ENCODE assay signal across 8 mouse cellular contexts in the genomic region with DNA sequence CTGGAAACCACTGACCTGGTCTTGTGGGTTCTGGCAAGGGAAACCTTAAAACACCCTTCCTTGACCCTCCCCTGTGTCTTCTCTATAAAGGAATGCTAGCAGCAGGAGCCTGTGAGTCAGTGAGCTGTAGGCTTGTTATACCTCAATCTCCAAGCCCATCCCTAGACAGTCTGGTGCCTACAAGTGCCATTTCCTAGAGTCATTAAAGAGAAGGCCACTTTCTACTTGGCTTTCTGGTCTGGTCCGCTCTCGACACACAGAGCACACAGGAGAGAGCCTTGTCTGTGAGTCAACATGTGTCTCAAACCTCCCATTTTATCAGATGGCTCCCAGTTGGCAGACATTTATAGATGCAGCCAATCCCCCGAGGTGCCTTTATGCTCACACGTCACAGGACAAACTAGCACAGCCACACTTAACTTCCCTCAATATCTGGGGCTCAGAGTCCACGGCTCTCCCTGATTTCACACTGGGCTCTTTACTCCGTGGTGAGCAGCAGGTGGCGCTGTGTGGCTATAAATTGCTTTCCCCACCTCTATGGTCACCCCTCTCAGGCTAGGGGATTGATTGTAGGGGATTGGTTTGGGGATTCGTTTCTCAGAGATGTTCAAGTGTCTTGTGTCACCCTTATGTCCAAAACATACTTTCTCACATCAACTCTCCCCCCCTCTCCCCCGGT. TPM values are rescaled to one million over a fixed set of nuclear protein-coding genes. Genes with fewer than 3 reads are reported as not detected.
DNase-seq lines count a peak whose midpoint lies in the region; ATAC-seq and TF ChIP-seq lines count a peak whose summit lies in the region.

No protein-coding gene starts in this region.

- H3K36me3 ChIP-seq in heart, postnatal 0 days (replicated peaks; ENCODE audit: control insufficient read depth, insufficient read depth, low read length): no peaks in the 10 kb centered on the region
- H3K36me3 ChIP-seq in heart, embryonic 12.5 days: no peaks in the 10 kb centered on the region
- H3K36me3 ChIP-seq in forebrain, embryonic 15.5 days: no peaks in the 10 kb centered on the region
- no peaks in the 10 kb centered on the region for H3K36me3 ChIP-seq in intestine, postnatal 0 days (ENCODE audit: control insufficient read depth, insufficient read depth)
- H3K36me3 ChIP-seq in limb, embryonic 14.5 days (ENCODE audit: control insufficient read depth, insufficient read depth, low read length): no peaks in the 10 kb centered on the region
- H3K36me3 ChIP-seq in midbrain, postnatal 0 days (ENCODE audit: insufficient read depth, low read length): no peaks in the 10 kb centered on the region
- no peaks in the 10 kb centered on the region for H3K36me3 ChIP-seq in stomach, embryonic 15.5 days

- TF ChIP-seq POLR2A in bone marrow macrophage, adult 2 months (IDR thresholded peaks at IDR 0.05; ENCODE audit: borderline replicate concordance, low read depth, low read length): no peak
- no peak for TF ChIP-seq POLR2A in limb, embryonic 14.5 days (IDR thresholded peaks at IDR 0.05; ENCODE audit: borderline replicate concordance, extremely low read depth, insufficient read depth, insufficient read length)

- TF ChIP-seq EP300 in heart, postnatal 0 days (IDR thresholded peaks at IDR 0.05; ENCODE audit: low read depth): no peak

- TF ChIP-seq CTCF in heart, postnatal 0 days (IDR thresholded peaks at IDR 0.05; ENCODE audit: low read depth): peak; percentile 79
- TF ChIP-seq CTCF in bone marrow macrophage, adult 2 months (IDR thresholded peaks at IDR 0.05; ENCODE audit: low read depth, low read length): peak; percentile 79
- TF ChIP-seq CTCF in intestine, postnatal 0 days (IDR thresholded peaks at IDR 0.05; ENCODE audit: low read depth): peak; percentile 92
- TF ChIP-seq CTCF in midbrain, postnatal 0 days (IDR thresholded peaks at IDR 0.05): peak; percentile 86

- peak; percentile 29 for DNase-seq in heart, postnatal 0 days (ENCODE audit: low spot score)
- DNase-seq in limb, embryonic 14.5 days (ENCODE audit: low spot score): peak; percentile 70
- DNase-seq in midbrain, postnatal 0 days (ENCODE audit: low spot score): peak; percentile 72

- H3K4me3 ChIP-seq in heart, postnatal 0 days (ENCODE audit: low read depth, low read length): no peak overlapping the region
- no peak overlapping the region for H3K4me3 ChIP-seq in heart, embryonic 12.5 days
- no peak overlapping the region for H3K4me3 ChIP-seq in bone marrow macrophage, adult 2 months (ENCODE audit: insufficient read depth, low read length)
- no peak overlapping the region for H3K4me3 ChIP-seq in forebrain, embryonic 15.5 days
- no peak overlapping the region for H3K4me3 ChIP-seq in intestine, postnatal 0 days (ENCODE audit: low read depth, low read length)
- H3K4me3 ChIP-seq in limb, embryonic 14.5 days (replicated peaks; ENCODE audit: low read length): no peak overlapping the region
- no peak overlapping the region for H3K4me3 ChIP-seq in midbrain, postnatal 0 days (ENCODE audit: low read depth, low read length)
- no peak overlapping the region for H3K4me3 ChIP-seq in stomach, embryonic 15.5 days (replicated peaks)

- no peak overlapping the region for H3K9ac ChIP-seq in heart, postnatal 0 days (replicated peaks; ENCODE audit: low read depth, low read length)
- no peak overlapping the region for H3K9ac ChIP-seq in heart, embryonic 12.5 days
- no peak overlapping the region for H3K9ac ChIP-seq in forebrain, embryonic 15.5 days (replicated peaks)
- H3K9ac ChIP-seq in intestine, postnatal 0 days (ENCODE audit: low read depth, low read length): no peak overlapping the region
- no peak overlapping the region for H3K9ac ChIP-seq in limb, embryonic 14.5 days (ENCODE audit: low read depth, low read length, severe bottlenecking)
- no peak overlapping the region for H3K9ac ChIP-seq in midbrain, postnatal 0 days (replicated peaks; ENCODE audit: low read length, poor library complexity, severe bottlenecking)
- no peak overlapping the region for H3K9ac ChIP-seq in stomach, embryonic 15.5 days

- no peak overlapping the region for H3K27ac ChIP-seq in heart, postnatal 0 days (ENCODE audit: low read depth)
- no peak overlapping the region for H3K27ac ChIP-seq in heart, embryonic 12.5 days (ENCODE audit: poor library complexity, severe bottlenecking)
- no peak overlapping the region for H3K27ac ChIP-seq in bone marrow macrophage, adult 2 months (ENCODE audit: insufficient read depth, low read depth, low read length)
- no peak overlapping the region for H3K27ac ChIP-seq in forebrain, embryonic 15.5 days (replicated peaks)
- H3K27ac ChIP-seq in intestine, postnatal 0 days (ENCODE audit: low read depth, low read length): peak overlapping the region; percentile 17; the same call in 1 of the 2 replicates
- no peak overlapping the region for H3K27ac ChIP-seq in limb, embryonic 14.5 days (replicated peaks; ENCODE audit: low read depth, low read length)
- no peak overlapping the region for H3K27ac ChIP-seq in midbrain, postnatal 0 days (ENCODE audit: low read depth, low read length)
- no peak overlapping the region for H3K27ac ChIP-seq in stomach, embryonic 15.5 days

- no peak overlapping the region for H3K4me2 ChIP-seq in heart, postnatal 0 days (ENCODE audit: low read depth, low read length)
- H3K4me2 ChIP-seq in heart, embryonic 12.5 days: no peak overlapping the region
- no peak overlapping the region for H3K4me2 ChIP-seq in forebrain, embryonic 15.5 days (replicated peaks)
- no peak overlapping the region for H3K4me2 ChIP-seq in intestine, postnatal 0 days (replicated peaks; ENCODE audit: low read depth)
- H3K4me2 ChIP-seq in limb, embryonic 14.5 days (replicated peaks; ENCODE audit: low read depth, low read length, severe bottlenecking): no peak overlapping the region
- no peak overlapping the region for H3K4me2 ChIP-seq in midbrain, postnatal 0 days (ENCODE audit: low read depth, low read length, poor library complexity, severe bottlenecking)
- H3K4me2 ChIP-seq in stomach, embryonic 15.5 days: no peak overlapping the region

- 23% methylated on average over 9 of the region's 9 CpGs for WGBS in heart, postnatal 0 days
- WGBS in heart, embryonic 12.5 days: 27% methylated on average over 9 of the region's 9 CpGs
- 26% methylated on average over 9 of the region's 9 CpGs for WGBS in forebrain, embryonic 15.5 days
- WGBS in intestine, postnatal 0 days: 15% methylated on average over 9 of the region's 9 CpGs
- WGBS in limb, embryonic 14.5 days: 23% methylated on average over 9 of the region's 9 CpGs
- 28% methylated on average over 9 of the region's 9 CpGs for WGBS in midbrain, postnatal 0 days
- WGBS in stomach, embryonic 15.5 days: 22% methylated on average over 9 of the region's 9 CpGs

- no peaks in the 10 kb centered on the region for H3K9me3 ChIP-seq in heart, postnatal 0 days (replicated peaks; ENCODE audit: control insufficient read depth, low read length)
- no peaks in the 10 kb centered on the region for H3K9me3 ChIP-seq in heart, embryonic 12.5 days (replicated peaks)
- H3K9me3 ChIP-seq in forebrain, embryonic 15.5 days: no peaks in the 10 kb centered on the region
- H3K9me3 ChIP-seq in intestine, postnatal 0 days (ENCODE audit: control insufficient read depth): no peaks in the 10 kb centered on the region
- H3K9me3 ChIP-seq in limb, embryonic 14.5 days (ENCODE audit: control insufficient read depth, low read length): no peaks in the 10 kb centered on the region
- H3K9me3 ChIP-seq in midbrain, postnatal 0 days (ENCODE audit: low read length): no peaks in the 10 kb centered on the region
- H3K9me3 ChIP-seq in stomach, embryonic 15.5 days: no peaks in the 10 kb centered on the region

- no peaks in the 10 kb centered on the region for H3K4me1 ChIP-seq in heart, postnatal 0 days (ENCODE audit: control insufficient read depth, insufficient read depth)
- peaks cover 4% of the 10 kb centered on the region; the same call in 1 of the 2 replicates for H3K4me1 ChIP-seq in heart, embryonic 12.5 days (replicated peaks)
- no peaks in the 10 kb centered on the region for H3K4me1 ChIP-seq in bone marrow macrophage, adult 2 months (ENCODE audit: control insufficient read depth, insufficient read depth, low read length)
- no peaks in the 10 kb centered on the region for H3K4me1 ChIP-seq in forebrain, embryonic 15.5 days
- no peaks in the 10 kb centered on the region for H3K4me1 ChIP-seq in intestine, postnatal 0 days (replicated peaks; ENCODE audit: control insufficient read depth, insufficient read depth, low read length)
- H3K4me1 ChIP-seq in limb, embryonic 14.5 days (ENCODE audit: control insufficient read depth, insufficient read depth, low read length): no peaks in the 10 kb centered on the region
- no peaks in the 10 kb centered on the region for H3K4me1 ChIP-seq in midbrain, postnatal 0 days (ENCODE audit: insufficient read depth, low read length)
- H3K4me1 ChIP-seq in stomach, embryonic 15.5 days: peaks cover 7% of the 10 kb centered on the region

- ATAC-seq in heart, postnatal 0 days (ENCODE audit: insufficient read depth, low read depth): no peak; the same call in 1 of the 2 replicates
- no peak for ATAC-seq in heart, embryonic 12.5 days (ENCODE audit: insufficient number of reproducible peaks, low FRiP score)
- ATAC-seq in forebrain, embryonic 15.5 days (replicated peaks): peak; percentile 53; the same call in 1 of the 2 replicates
- peak; percentile 90 for ATAC-seq in intestine, postnatal 0 days
- ATAC-seq in limb, embryonic 14.5 days (ENCODE audit: low FRiP score, low read depth): peak; percentile 74; the same call in 1 of the 2 replicates
- peak; percentile 52; the same call in 1 of the 2 replicates for ATAC-seq in midbrain, postnatal 0 days (ENCODE audit: low FRiP score)
- ATAC-seq in stomach, embryonic 15.5 days (ENCODE audit: insufficient read depth, low FRiP score, low read depth): peak; percentile 44

- peaks cover 5% of the 10 kb centered on the region; the same call in 1 of the 2 replicates for H3K27me3 ChIP-seq in heart, postnatal 0 days (ENCODE audit: control insufficient read depth, insufficient read depth, low read length)
- H3K27me3 ChIP-seq in heart, embryonic 12.5 days (replicated peaks): peaks cover 7% of the 10 kb centered on the region; the same call in 1 of the 2 replicates
- H3K27me3 ChIP-seq in forebrain, embryonic 15.5 days: peaks cover 9% of the 10 kb centered on the region
- no peaks in the 10 kb centered on the region for H3K27me3 ChIP-seq in intestine, postnatal 0 days (replicated peaks; ENCODE audit: control insufficient read depth, insufficient read depth, low read length)
- H3K27me3 ChIP-seq in limb, embryonic 14.5 days (ENCODE audit: control insufficient read depth, insufficient read depth, low read length): no peaks in the 10 kb centered on the region
- H3K27me3 ChIP-seq in midbrain, postnatal 0 days (ENCODE audit: insufficient read depth, low read length): no peaks in the 10 kb centered on the region
- H3K27me3 ChIP-seq in stomach, embryonic 15.5 days (replicated peaks): 0 out of 2 replicates have a peak, but pooled peaks cover 3% of the 10 kb centered on the region

RNA-seq across cellular contexts. Expression of gene Gtf3a, which starts 34.2 kb away (rescaled TPM):
- 41.8 and 52.4 TPM in 2 replicates for total RNA-seq in heart, postnatal 0 days (2014; rRNA removed; ENCODE audit: low replicate concordance)
- polyA plus RNA-seq in heart, postnatal 0 days (2015; fragmentation: Nextera tagmentation; extraction: Ambion mirVana): 57.4 and 57.6 TPM in 2 replicates
- 82.3 and 85.5 TPM in 2 replicates for polyA plus RNA-seq in heart, embryonic 12.5 days (2016; fragmentation: Nextera tagmentation; extraction: Ambion mirVana)
- 37.0 and 40.8 TPM in 2 replicates for polyA plus RNA-seq in bone marrow macrophage, adult 2 months (2012; ENCODE audit: insufficient read depth, insufficient read length, missing spikeins)
- 123 and 124 TPM in 2 replicates for polyA plus RNA-seq in forebrain, embryonic 15.5 days (2015; fragmentation: Nextera tagmentation; extraction: Ambion mirVana)
- 64.9 and 66.6 TPM in 2 replicates for polyA plus RNA-seq in intestine, postnatal 0 days (2015; fragmentation: Nextera tagmentation; extraction: Ambion mirVana)
- 77.7 and 87.0 TPM in 2 replicates for polyA plus RNA-seq in limb, embryonic 14.5 days (2012; rRNA removed)
- polyA plus RNA-seq in limb, embryonic 14.5 days (2014; fragmentation: Nextera tagmentation; extraction: Ambion mirVana): 100 and 101 TPM in 2 replicates
- 61.3 and 64.8 TPM in 2 replicates for total RNA-seq in midbrain, postnatal 0 days (2014; rRNA removed)
- polyA plus RNA-seq in midbrain, postnatal 0 days (2015; fragmentation: Nextera tagmentation; extraction: Ambion mirVana): 102 and 104 TPM in 2 replicates
- 116 and 122 TPM in 2 replicates for polyA plus RNA-seq in stomach, embryonic 15.5 days (2015; fragmentation: Nextera tagmentation; extraction: Ambion mirVana)

RNA-seq across cellular contexts. Expression of gene Mtif3, which starts 49.4 kb away (rescaled TPM):
- 4.2 and 4.3 TPM in 2 replicates for total RNA-seq in heart, postnatal 0 days (2014; rRNA removed; ENCODE audit: low replicate concordance)
- 21.2 and 26.6 TPM in 2 replicates for polyA plus RNA-seq in heart, postnatal 0 days (2015; fragmentation: Nextera tagmentation; extraction: Ambion mirVana)
- 17.1 and 23.3 TPM in 2 replicates for polyA plus RNA-seq in heart, embryonic 12.5 days (2016; fragmentation: Nextera tagmentation; extraction: Ambion mirVana)
- 15.5 and 19.6 TPM in 2 replicates for polyA plus RNA-seq in bone marrow macrophage, adult 2 months (2012; ENCODE audit: insufficient read depth, insufficient read length, missing spikeins)
- 28.7 and 32.7 TPM in 2 replicates for polyA plus RNA-seq in forebrain, embryonic 15.5 days (2015; fragmentation: Nextera tagmentation; extraction: Ambion mirVana)
- 29.9 and 32.3 TPM in 2 replicates for polyA plus RNA-seq in intestine, postnatal 0 days (2015; fragmentation: Nextera tagmentation; extraction: Ambion mirVana)
- polyA plus RNA-seq in limb, embryonic 14.5 days (2012; rRNA removed): 12.5 and 14.5 TPM in 2 replicates
- polyA plus RNA-seq in limb, embryonic 14.5 days (2014; fragmentation: Nextera tagmentation; extraction: Ambion mirVana): 24.8 and 27.2 TPM in 2 replicates
- 15.8 and 25.8 TPM in 2 replicates for total RNA-seq in midbrain, postnatal 0 days (2014; rRNA removed)
- 17.1 and 20.5 TPM in 2 replicates for polyA plus RNA-seq in midbrain, postnatal 0 days (2015; fragmentation: Nextera tagmentation; extraction: Ambion mirVana)
- 23.1 and 24.2 TPM in 2 replicates for polyA plus RNA-seq in stomach, embryonic 15.5 days (2015; fragmentation: Nextera tagmentation; extraction: Ambion mirVana)

Comparison
In these comparisons a context has a peak if more than half of its experiments do, and no peak if none do; other contexts are left out.
1. ATAC-seq: peak in forebrain, embryonic 15.5 days (single experiment), intestine, postnatal 0 days (single experiment), limb, embryonic 14.5 days (single experiment), midbrain, postnatal 0 days (single experiment) and stomach, embryonic 15.5 days (single experiment); none in heart, postnatal 0 days (single experiment) and heart, embryonic 12.5 days (single experiment).
2. Peak in every context shown above with its lines, with median percentiles within 50 percentile points of each other: DNase-seq and CTCF ChIP-seq.